Comparison of ENCODE assay signal across 8 mouse cellular contexts in the genomic region with DNA sequence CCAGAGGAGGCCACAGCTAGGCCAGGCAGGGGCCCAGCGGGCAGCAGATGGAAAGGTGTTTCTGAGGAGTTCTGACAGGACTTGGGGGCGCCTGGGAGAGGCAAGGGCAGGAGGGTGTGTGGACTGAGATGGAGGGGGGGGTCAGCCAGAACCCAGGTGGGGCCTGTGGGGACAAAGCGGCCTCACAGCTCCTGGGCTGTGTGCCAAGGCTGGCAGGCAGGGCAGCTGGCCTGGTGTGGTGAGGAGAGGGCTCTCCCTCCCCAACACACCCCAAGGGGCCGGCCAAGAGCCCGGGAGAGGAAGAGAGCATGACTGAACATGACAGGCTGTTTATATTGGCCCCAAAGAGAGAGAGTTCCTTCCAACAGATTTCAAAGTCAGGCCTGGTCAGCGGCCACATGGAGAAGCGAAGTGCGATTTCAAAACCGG. TPM values are rescaled to one million over a fixed set of nuclear protein-coding genes. Genes with fewer than 3 reads are reported as not detected.
DNase-seq lines count a peak whose midpoint lies in the region; ATAC-seq lines count a peak whose summit lies in the region.

No protein-coding gene starts in this region.

- peak; percentile 84 for DNase-seq in MN1 (ENCODE audit: low spot score)
- peak; percentile 84 for DNase-seq in brain, adult 2 months (ENCODE audit: low read depth, low spot score)
- peak; percentile 49 for DNase-seq in gastrocnemius, adult 18-20 months (ENCODE audit: low spot score)
- DNase-seq in hindbrain, embryonic 11.5 days (ENCODE audit: low spot score) = no peak
- peak; percentile 86 for DNase-seq in layer of hippocampus, adult 9-11 months
- DNase-seq in lung, postnatal 10 days = peak; percentile 90
- DNase-seq in skeletal muscle tissue, adult 2 months (ENCODE audit: low read depth, low spot score) = peak; percentile 55
- no peak for DNase-seq in spleen, postnatal 4 days (ENCODE audit: low spot score in 2 of 2)

- H3K9ac ChIP-seq in hindbrain, embryonic 11.5 days (ENCODE audit: low read depth, low read length) = no peak overlapping the region

- no peaks in the 10 kb centered on the region for H3K36me3 ChIP-seq in hindbrain, embryonic 11.5 days (ENCODE audit: control insufficient read depth, insufficient read depth, low read length)

- H3K4me1 ChIP-seq in hindbrain, embryonic 11.5 days (replicated peaks; ENCODE audit: control insufficient read depth, insufficient read depth, low read length) = peaks cover 3% of the 10 kb centered on the region; the same call in 1 of the 2 replicates

- no peaks in the 10 kb centered on the region for H3K9me3 ChIP-seq in hindbrain, embryonic 11.5 days (ENCODE audit: control insufficient read depth, low read length)

- no peaks in the 10 kb centered on the region for H3K27me3 ChIP-seq in hindbrain, embryonic 11.5 days (ENCODE audit: control insufficient read depth, insufficient read depth, low read length)

- no peak overlapping the region for H3K4me2 ChIP-seq in hindbrain, embryonic 11.5 days (replicated peaks; ENCODE audit: low read depth, low read length)

- ATAC-seq in hindbrain, embryonic 11.5 days (ENCODE audit: low FRiP score) = peak; percentile 26; the same call in 1 of the 2 replicates

- WGBS in hindbrain, embryonic 11.5 days = 61% methylated on average over 9 of the region's 9 CpGs

- H3K27ac ChIP-seq in hindbrain, embryonic 11.5 days (ENCODE audit: low read depth, low read length) = peak overlapping the region; percentile 47; the same call in 1 of the 2 replicates

- no peak overlapping the region for H3K4me3 ChIP-seq in hindbrain, embryonic 11.5 days (ENCODE audit: low read depth, low read length)

RNA-seq across cellular contexts. Expression of a gene that starts 25.4 kb away (rescaled TPM):
- 1 to 10 TPM; 3.7 to 4.1 TPM for total RNA-seq in gastrocnemius, adult 18-20 months (2021)
- 1.5 and 4.0 TPM in 2 replicates for polyA plus RNA-seq in hindbrain, embryonic 11.5 days (2014; fragmentation: Nextera tagmentation; extraction: Ambion mirVana)

RNA-seq across cellular contexts. Expression of a gene that starts 41.7 kb away (rescaled TPM):
- not detected for total RNA-seq in gastrocnemius, adult 18-20 months (2021)
- polyA plus RNA-seq in hindbrain, embryonic 11.5 days (2014; fragmentation: Nextera tagmentation; extraction: Ambion mirVana) = 0.09 and 0.18 TPM in 2 replicates

RNA-seq across cellular contexts. Expression of a gene that starts 49.5 kb away (rescaled TPM):
- not detected for total RNA-seq in gastrocnemius, adult 18-20 months (2021)
- 0.49 and 0.77 TPM in 2 replicates for polyA plus RNA-seq in hindbrain, embryonic 11.5 days (2014; fragmentation: Nextera tagmentation; extraction: Ambion mirVana)

Comparison
In these comparisons a context has a peak if more than half of its experiments do, and no peak if none do; other contexts are left out.
1. DNase-seq: peak in MN1 (single experiment), brain, adult 2 months (single experiment), gastrocnemius, adult 18-20 months (single experiment), layer of hippocampus, adult 9-11 months (single experiment), lung, postnatal 10 days (single experiment) and skeletal muscle tissue, adult 2 months (single experiment); none in hindbrain, embryonic 11.5 days (single experiment) and spleen, postnatal 4 days (0 of 2).